Mouse (Mus musculus): Measurements from ENCODE around the gene Enam. TPM values are rescaled to one million over a fixed set of nuclear protein-coding genes. Genes with fewer than 3 reads are reported as not detected.

Enam gene
- total RNA-seq, 2 experiments from 2014 or later = not detected

Other genes starting within 250 kb of the Enam start
- gene Gm7714, start 219.1 kb upstream of the Enam start, total RNA-seq (2021) = not detected
- gene Prol1, start 170.7 kb upstream of the Enam start, total RNA-seq (2021) = not detected
- gene Amtn, start 111.9 kb upstream of the Enam start, total RNA-seq (2021) = not detected
- not detected for gene Ambn, start 32.0 kb upstream of the Enam start, total RNA-seq (2021)
- gene Jchain, start 39.9 kb downstream of the Enam start, total RNA-seq (2021) = under 1 TPM in 1 of 2 experiments, not detected in 1; 0.55 TPM
- 10 to 100 TPM; 25.5 to 26.3 TPM for gene Utp3, start 66.5 kb downstream of the Enam start, total RNA-seq (2021)
- 100 to 1,000 TPM; 160 to 165 TPM for gene Rufy3, start 77.1 kb downstream of the Enam start, total RNA-seq (2021)
- gene Grsf1, start 188.2 kb downstream of the Enam start, total RNA-seq (2021) = 100 to 1,000 TPM in 1 of 2 experiments, 10 to 100 TPM in 1; 98.3 to 108 TPM
- gene Mob1b, start 232.9 kb downstream of the Enam start, total RNA-seq (2021) = 10 to 100 TPM; 30.8 to 32.8 TPM

All from layer of hippocampus, postnatal 14 days (tissue).